Mouse (Mus musculus) heart, embryonic 13.5 days (tissue): ENCODE measurements around the gene Stc2. TPM values are rescaled to one million over a fixed set of nuclear protein-coding genes. Genes with fewer than 3 reads are reported as not detected.
A peak's percentile ranks its signal among the peaks of the same experiment; 100 is the strongest.

Source experiments
- ATAC-seq: fragments of 200-750 bp; cut with Nextera tagmentation; 2 replicates; pipeline ENCODE4 v1.8.0; 2017; ENCODE audit warnings: moderate TSS enrichment; ENCODE audit not compliant: insufficient number of reproducible peaks, low FRiP score, low TSS enrichment; ENCODE audit errors: extremely low read depth
- H3K27ac ChIP-seq: fragments of 300-500 bp; sonication (generic); replicated peaks from 2 replicates; pipeline ENCODE4 v1.5.1; 2015; ENCODE audit warnings: moderate library complexity, mild to moderate bottlenecking, inconsistent platforms
- H3K27me3 ChIP-seq: fragments of 300-500 bp; sonication (generic); replicated peaks from 2 replicates; pipeline ENCODE4 v1.6.1; 2015; ENCODE audit warnings: mild to moderate bottlenecking, inconsistent platforms
- H3K36me3 ChIP-seq: fragments of 300-500 bp; sonication (generic); 2 replicates; pipeline ENCODE4 v1.6.1; 2015; ENCODE audit warnings: mild to moderate bottlenecking, inconsistent platforms
- H3K4me1 ChIP-seq: fragments of 300-500 bp; sonication (generic); 2 replicates; pipeline ENCODE4 v1.6.1; 2015; ENCODE audit warnings: inconsistent platforms
- H3K4me2 ChIP-seq: fragments of 300-500 bp; sonication (generic); 2 replicates; pipeline ENCODE4 v1.6.1; 2015; ENCODE audit warnings: inconsistent platforms, mild to moderate bottlenecking, moderate library complexity
- H3K4me3 ChIP-seq: fragments of 300-500 bp; sonication (generic); 2 replicates; pipeline ENCODE4 v1.5.1; 2015; ENCODE audit warnings: moderate library complexity, mild to moderate bottlenecking, inconsistent platforms
- H3K9ac ChIP-seq: fragments of 300-500 bp; sonication (generic); 2 replicates; pipeline ENCODE4 v1.6.1; 2015; ENCODE audit warnings: inconsistent platforms, mild to moderate bottlenecking, moderate library complexity
- H3K9me3 ChIP-seq: fragments of 300-500 bp; sonication (generic); 2 replicates; pipeline ENCODE4 v1.6.1; 2016; ENCODE audit warnings: inconsistent platforms
- WGBS: fragments of 180-500 bp; shearing (Covaris S2); methylation state at CpG from one replicate; pipeline ENCODE4 v1.1.7; 2015; ENCODE audit warnings: mixed read lengths; 5-methylcytosine and 5-hydroxymethylcytosine counted together
- polyA plus RNA-seq: library from polyadenylated mRNA; unstranded; fragments of >200 nt; fragmentation: Nextera tagmentation; extraction: Ambion mirVana; gene quantifications from 2 replicates; pipeline ENCODE4 v1.2.1, GENCODE M21; 2015

Gene Stc2
- polyA plus RNA-seq, 1 experiment from 2014 or later = 3.0 TPM

DNA sequence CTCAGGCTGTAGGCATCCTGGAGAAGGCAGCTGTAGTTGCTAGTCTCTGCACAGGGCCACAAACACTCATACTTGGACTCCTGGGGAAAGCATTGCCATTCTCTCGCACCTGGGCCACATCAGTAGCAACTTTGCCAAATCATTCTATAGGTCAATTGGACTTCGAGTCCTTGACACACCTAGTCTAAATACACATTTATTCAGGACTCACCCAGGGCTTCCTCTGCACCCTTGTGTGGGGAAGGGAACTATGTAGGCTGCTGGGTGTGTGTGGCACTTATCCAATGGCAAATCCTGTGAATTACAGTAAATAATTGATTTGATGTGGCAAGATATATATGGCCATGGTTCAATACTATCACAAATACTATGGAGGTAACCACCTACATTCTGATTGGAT is 14.1 kb upstream of the Stc2 start:
- no peak overlapping the region for H3K27ac ChIP-seq
- ATAC-seq = no peak
- no peaks in the 10 kb centered on the region for H3K4me1 ChIP-seq
- H3K9me3 ChIP-seq = no peaks in the 10 kb centered on the region
- H3K27me3 ChIP-seq = no peaks in the 10 kb centered on the region
- H3K4me2 ChIP-seq = no peak overlapping the region
- H3K4me3 ChIP-seq = no peak overlapping the region
- WGBS = 75% methylated on average over 2 of the region's 2 CpGs
- no peak overlapping the region for H3K9ac ChIP-seq
- H3K36me3 ChIP-seq = no peaks in the 10 kb centered on the region

DNA sequence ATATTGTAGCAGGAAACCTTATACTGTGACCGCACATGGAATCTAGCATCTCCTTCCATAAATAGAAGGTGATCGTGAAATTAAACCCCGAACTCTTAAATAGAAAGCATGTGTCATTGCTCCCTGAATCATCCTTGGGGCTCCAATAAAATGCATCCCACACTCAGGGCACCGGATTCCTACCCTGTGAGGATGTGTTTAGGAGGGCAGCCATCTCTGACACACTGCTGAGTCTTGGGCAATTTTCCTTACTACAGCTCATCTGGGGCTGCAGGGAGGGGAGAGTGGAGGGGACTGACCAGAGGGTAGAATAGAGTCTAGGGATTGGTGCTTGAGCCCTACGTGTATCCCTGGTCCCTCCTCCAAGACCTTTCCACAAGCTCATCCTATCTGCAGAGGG is 12.3 kb upstream of the Stc2 start:
- no peak overlapping the region for H3K4me2 ChIP-seq
- no peak for ATAC-seq
- H3K9ac ChIP-seq = no peak overlapping the region
- H3K36me3 ChIP-seq = no peaks in the 10 kb centered on the region
- H3K4me3 ChIP-seq = no peak overlapping the region
- H3K9me3 ChIP-seq = no peaks in the 10 kb centered on the region
- H3K27ac ChIP-seq = no peak overlapping the region
- no peaks in the 10 kb centered on the region for H3K4me1 ChIP-seq
- no peaks in the 10 kb centered on the region for H3K27me3 ChIP-seq
- WGBS = 69% methylated on average over 5 of the region's 5 CpGs

GRCm38 (mm10) chr11:31373438-31373837 is 3.6 kb upstream of the Stc2 start:
- no peak overlapping the region for H3K27ac ChIP-seq
- H3K9me3 ChIP-seq = no peaks in the 10 kb centered on the region
- H3K9ac ChIP-seq = no peak overlapping the region
- no peaks in the 10 kb centered on the region for H3K36me3 ChIP-seq
- 59% methylated on average over 7 of the region's 7 CpGs for WGBS
- H3K4me3 ChIP-seq = no peak overlapping the region
- no peak overlapping the region for H3K4me2 ChIP-seq
- no peak for ATAC-seq
- H3K4me1 ChIP-seq = peaks cover 20% of the 10 kb centered on the region
- peaks cover 39% of the 10 kb centered on the region for H3K27me3 ChIP-seq

DNA sequence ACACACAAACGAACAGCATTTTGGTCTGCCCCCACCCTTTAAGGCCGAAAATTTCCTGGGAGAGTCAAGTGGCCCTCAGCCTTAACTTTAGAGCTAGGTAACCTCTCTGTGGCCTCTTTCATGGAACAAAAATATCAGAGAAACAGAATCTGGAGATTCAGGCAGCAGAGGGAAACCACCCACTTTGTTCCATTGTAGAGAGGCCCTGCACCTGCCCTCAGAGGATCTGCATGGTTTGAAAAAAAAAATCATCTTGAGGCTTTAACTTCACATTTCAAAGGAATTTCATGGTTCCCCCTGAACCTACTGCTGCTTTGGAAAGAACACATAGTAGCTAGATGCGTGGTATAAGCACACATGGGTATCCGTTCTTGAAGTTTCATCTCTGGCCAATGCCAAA is 2.3 kb upstream of the Stc2 start:
- H3K27ac ChIP-seq = no peak overlapping the region
- ATAC-seq = no peak
- 71% methylated on average over 4 of the region's 4 CpGs for WGBS
- H3K4me3 ChIP-seq = no peak overlapping the region
- H3K4me1 ChIP-seq = peaks cover 25% of the 10 kb centered on the region
- H3K4me2 ChIP-seq = no peak overlapping the region
- H3K27me3 ChIP-seq = peaks cover 48% of the 10 kb centered on the region
- no peaks in the 10 kb centered on the region for H3K36me3 ChIP-seq
- H3K9ac ChIP-seq = no peak overlapping the region
- no peaks in the 10 kb centered on the region for H3K9me3 ChIP-seq

DNA sequence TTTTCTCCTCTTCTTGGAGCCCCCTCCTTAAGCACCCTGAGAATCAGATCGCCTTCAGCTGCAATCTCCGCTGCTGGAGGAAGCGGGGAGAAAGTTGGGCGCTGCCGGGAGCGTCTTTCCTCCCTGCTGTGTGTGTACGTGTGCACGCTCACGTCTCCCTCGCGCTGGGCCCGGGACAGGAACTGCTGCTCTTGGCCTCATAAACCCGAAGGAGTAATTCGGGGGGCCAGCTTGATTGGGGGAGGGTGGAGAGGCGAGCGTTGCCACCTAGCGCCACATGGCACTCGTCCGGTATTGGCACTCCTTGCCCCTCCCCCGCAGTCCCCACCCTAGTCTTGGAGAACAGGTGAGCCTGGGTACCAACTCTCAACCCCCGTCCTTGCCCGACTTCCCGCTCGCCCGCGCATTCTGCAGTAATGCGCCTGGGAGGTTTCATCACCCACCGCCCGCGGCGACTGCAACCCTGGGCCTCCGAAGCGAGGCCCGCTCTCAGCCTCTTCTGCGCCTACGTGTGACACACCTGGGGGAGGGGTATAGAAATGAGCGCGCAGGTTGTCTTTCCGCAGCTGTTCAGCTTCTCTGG is 1.5 kb upstream of the Stc2 start:
- peak overlapping the region; percentile 98 for H3K4me2 ChIP-seq
- H3K27ac ChIP-seq = no peak overlapping the region
- no peaks in the 10 kb centered on the region for H3K9me3 ChIP-seq
- H3K27me3 ChIP-seq = peaks cover 52% of the 10 kb centered on the region
- ATAC-seq = no peak
- WGBS = 2% methylated on average over 39 of the region's 39 CpGs
- H3K4me1 ChIP-seq = peaks cover 30% of the 10 kb centered on the region
- peak overlapping the region; percentile 83 for H3K9ac ChIP-seq
- peak overlapping the region; percentile 67 for H3K4me3 ChIP-seq
- no peaks in the 10 kb centered on the region for H3K36me3 ChIP-seq

- no peak overlapping the region for H3K27ac ChIP-seq
These were observed 759 bp upstream of the Stc2 start for GRCm38 (mm10) chr11:31370436-31371230.

GRCm38 (mm10) chr11:31368965-31369647 is 768 bp downstream of the Stc2 start:
- H3K4me1 ChIP-seq = peaks cover 30% of the 10 kb centered on the region
- peak overlapping the region; percentile 71 for H3K27ac ChIP-seq
- H3K9me3 ChIP-seq = no peaks in the 10 kb centered on the region
- H3K36me3 ChIP-seq = peaks cover 8% of the 10 kb centered on the region; the same call in 1 of the 2 replicates
- peak; percentile 30; the same call in 1 of the 2 replicates for ATAC-seq
- peak overlapping the region; percentile 83 for H3K9ac ChIP-seq
- WGBS = under 1% methylated on average over 50 of the region's 50 CpGs
- peak overlapping the region; percentile 67 for H3K4me3 ChIP-seq
- H3K27me3 ChIP-seq = peaks cover 59% of the 10 kb centered on the region
- H3K4me2 ChIP-seq = peak overlapping the region; percentile 98

More at GRCm38 (mm10) chr11:31370436-31371230, 759 bp upstream of the Stc2 start:
- WGBS = 3% methylated on average over 23 of the region's 24 CpGs
- H3K4me2 ChIP-seq = peak overlapping the region; percentile 98
- peaks cover 57% of the 10 kb centered on the region for H3K27me3 ChIP-seq
- H3K36me3 ChIP-seq = no peaks in the 10 kb centered on the region
- no peaks in the 10 kb centered on the region for H3K9me3 ChIP-seq
- peak overlapping the region; percentile 67 for H3K4me3 ChIP-seq
- H3K9ac ChIP-seq = peak overlapping the region; percentile 83
- H3K4me1 ChIP-seq = peaks cover 30% of the 10 kb centered on the region
- no peak for ATAC-seq

GRCm38 (mm10) chr11:31368252-31368964 is 1.5 kb downstream of the Stc2 start:
- peaks cover 55% of the 10 kb centered on the region for H3K27me3 ChIP-seq
- no peaks in the 10 kb centered on the region for H3K9me3 ChIP-seq
- H3K9ac ChIP-seq = peak overlapping the region; percentile 83
- peaks cover 11% of the 10 kb centered on the region; the same call in 1 of the 2 replicates for H3K36me3 ChIP-seq
- H3K27ac ChIP-seq = peak overlapping the region; percentile 71
- H3K4me3 ChIP-seq = peak overlapping the region; percentile 67
- ATAC-seq = no peak
- H3K4me1 ChIP-seq = peaks cover 30% of the 10 kb centered on the region
- peak overlapping the region; percentile 98 for H3K4me2 ChIP-seq
- 4% methylated on average over 36 of the region's 36 CpGs for WGBS

DNA sequence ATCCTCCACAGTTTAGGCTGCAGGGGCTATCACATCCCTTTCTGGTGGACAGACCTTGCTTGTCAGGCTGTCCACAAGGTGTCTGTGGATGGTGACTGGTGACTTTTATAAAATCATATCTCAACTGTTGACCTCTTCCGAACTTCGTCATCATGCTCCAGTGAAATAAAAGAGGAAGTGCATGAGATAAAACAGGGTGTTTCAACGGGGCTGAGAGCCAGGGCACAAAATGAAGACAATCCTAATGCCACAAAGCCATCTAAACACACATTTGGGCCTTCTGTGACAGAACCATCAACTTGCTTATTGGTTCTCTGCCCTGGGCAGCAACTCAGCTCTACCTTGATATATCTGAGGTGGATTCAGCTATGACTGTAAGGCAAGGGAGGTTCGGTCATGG is 3.0 kb downstream of the Stc2 start:
- WGBS = 50% methylated on average over 4 of the region's 4 CpGs
- no peak overlapping the region for H3K9ac ChIP-seq

GRCm38 (mm10) chr11:31366421-31366820 is 3.5 kb downstream of the Stc2 start:
- ATAC-seq = no peak
- H3K27me3 ChIP-seq = peaks cover 36% of the 10 kb centered on the region
- no peak overlapping the region for H3K9ac ChIP-seq
- H3K4me2 ChIP-seq = no peak overlapping the region
- H3K9me3 ChIP-seq = no peaks in the 10 kb centered on the region
- peaks cover 40% of the 10 kb centered on the region for H3K4me1 ChIP-seq
- no peak overlapping the region for H3K4me3 ChIP-seq
- peaks cover 11% of the 10 kb centered on the region; the same call in 1 of the 2 replicates for H3K36me3 ChIP-seq
- no peak overlapping the region for H3K27ac ChIP-seq
- 71% methylated on average over 2 of the region's 2 CpGs for WGBS

More for the DNA sequence above, 3.0 kb downstream of the Stc2 start:
- Histone ChIP-seq H3K4me1 (peaks cover 42% of the 10 kb centered on the region), H3K4me3 (no peak overlapping the region), H3K4me2 (no peak overlapping the region), H3K9me3 (no peaks in the 10 kb centered on the region), H3K27me3 (peaks cover 40% of the 10 kb centered on the region), H3K36me3 (peaks cover 11% of the 10 kb centered on the region; the same call in 1 of the 2 replicates), H3K27ac (no peak overlapping the region)
- ATAC-seq = no peak

DNA sequence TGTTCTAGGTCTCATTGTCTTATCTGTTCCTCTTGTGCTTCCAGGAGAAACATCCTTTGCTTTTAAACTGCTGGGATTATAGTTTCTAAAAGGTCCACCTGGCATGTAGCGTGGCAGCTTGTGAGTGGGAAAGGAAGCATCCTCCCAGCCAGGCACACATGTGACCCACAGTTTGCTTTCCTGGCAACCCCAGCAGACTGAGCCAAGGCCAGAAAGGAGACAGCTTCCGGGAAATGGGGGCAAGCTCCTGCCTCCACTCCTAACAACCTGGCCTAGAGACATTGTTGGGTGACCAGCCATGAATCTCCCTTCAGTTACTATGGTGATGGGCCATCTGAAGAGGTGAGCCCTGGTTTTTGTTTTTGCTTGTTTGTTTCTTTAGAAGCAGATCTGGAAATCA is 3.9 kb downstream of the Stc2 start:
- H3K4me1 ChIP-seq = peaks cover 36% of the 10 kb centered on the region
- H3K27me3 ChIP-seq = peaks cover 34% of the 10 kb centered on the region
- no peak overlapping the region for H3K9ac ChIP-seq
- H3K36me3 ChIP-seq = peaks cover 11% of the 10 kb centered on the region; the same call in 1 of the 2 replicates
- no peaks in the 10 kb centered on the region for H3K9me3 ChIP-seq
- no peak for ATAC-seq
- H3K4me3 ChIP-seq = no peak overlapping the region
- WGBS = 81% methylated on average over 2 of the region's 2 CpGs
- H3K4me2 ChIP-seq = no peak overlapping the region
- H3K27ac ChIP-seq = no peak overlapping the region
